Mouse (Mus musculus) thymus, postnatal 0 days (tissue): Measurements from ENCODE around the gene Irf2. TPM values are rescaled to one million over a fixed set of nuclear protein-coding genes. Genes with fewer than 3 reads are reported as not detected.
A peak's percentile ranks its signal among the peaks of the same experiment; 100 is the strongest.

Experiments used
- DNase-seq: peaks from one replicate; pipeline ENCODE4 v3.0.0-alpha.2; 2015; ENCODE audit warnings: low spot score
- polyA plus RNA-seq: library from polyadenylated mRNA; unstranded; fragments of >200 nt; fragmentation: Nextera tagmentation; extraction: Ambion mirVana; gene quantifications from 2 replicates; pipeline ENCODE4 v1.2.1, GENCODE M21; 2015

The Irf2 gene
- polyA plus RNA-seq, 1 experiment from 2014 or later: 57.8 TPM

DNA sequence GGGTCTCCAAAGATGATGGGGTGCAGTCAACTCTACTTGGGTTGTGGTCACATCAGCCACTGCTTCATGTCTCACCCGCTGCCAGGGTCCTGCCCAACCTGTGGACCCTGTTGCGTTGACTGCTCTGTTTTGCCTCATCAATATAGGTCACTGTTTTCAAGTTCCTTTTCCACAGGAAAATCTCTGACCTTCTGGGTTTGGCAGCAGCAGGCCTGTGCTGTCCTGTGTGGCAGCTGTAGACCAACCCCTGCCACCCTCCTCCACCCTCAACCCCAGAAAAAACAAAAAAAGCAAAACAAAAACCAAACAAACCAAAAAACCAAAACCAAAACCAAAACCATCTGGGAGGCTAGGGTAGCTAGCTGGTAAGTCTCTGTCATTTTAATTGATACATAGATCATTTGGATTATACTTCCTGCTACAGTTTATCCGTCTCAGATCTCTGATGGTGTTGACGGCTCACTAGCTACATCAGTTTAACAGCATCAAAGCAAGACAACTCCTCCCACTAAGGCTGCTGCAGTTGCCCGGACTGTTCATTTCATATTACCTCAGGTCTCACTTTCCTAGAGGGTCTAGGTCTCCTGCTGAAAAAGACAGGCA is 16.3 kb downstream of the Irf2 start:
- peak; percentile 24 for DNase-seq

- DNase-seq: no peak
Observed at GRCm38 (mm10) chr8:46757613-46758012, 18.1 kb downstream of the Irf2 start.

GRCm38 (mm10) chr8:46758131-46758530 is 18.6 kb downstream of the Irf2 start:
- DNase-seq: no peak

DNA sequence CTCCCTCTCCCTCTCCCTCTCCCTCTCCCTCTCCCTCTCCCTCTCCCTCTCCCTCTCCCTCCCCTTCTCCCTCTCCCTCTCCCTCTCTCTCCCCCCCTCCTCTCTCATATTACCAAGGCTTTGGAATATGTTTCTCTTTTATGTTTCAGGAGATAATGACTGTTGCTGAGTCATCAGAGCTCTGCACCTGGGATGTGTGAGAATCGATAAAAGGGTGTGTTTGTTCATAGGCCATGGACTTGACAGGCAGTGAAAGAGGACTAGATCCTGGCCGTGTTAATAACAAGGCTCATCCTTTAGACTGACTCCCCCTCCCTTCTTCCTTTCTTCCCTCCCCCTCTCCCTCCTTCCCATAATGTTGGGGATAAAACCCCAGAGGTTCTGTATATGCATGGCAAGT is 19.1 kb downstream of the Irf2 start:
- no peak for DNase-seq

GRCm38 (mm10) chr8:46759562-46759961 is 20.0 kb downstream of the Irf2 start:
- no peak for DNase-seq

DNA sequence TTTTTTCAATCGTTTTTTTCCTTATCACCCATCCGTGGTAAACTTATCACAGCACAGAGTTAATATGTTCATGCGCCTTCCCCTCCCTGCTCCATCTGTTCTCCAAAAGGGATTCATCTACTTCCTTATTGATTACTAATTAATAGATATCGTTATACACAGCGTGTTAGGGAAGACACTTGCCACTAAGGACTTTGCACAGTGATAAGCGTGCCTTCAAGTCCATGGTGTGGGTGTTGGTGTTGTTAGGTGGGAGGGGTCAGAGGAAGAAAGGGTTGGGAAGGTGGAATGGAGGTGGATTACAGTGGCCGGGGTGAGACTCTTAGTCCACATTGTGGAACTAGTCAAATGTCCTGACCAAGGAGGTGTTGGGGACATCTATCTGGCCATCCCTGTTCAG is 21.2 kb downstream of the Irf2 start:
- no peak for DNase-seq

DNA sequence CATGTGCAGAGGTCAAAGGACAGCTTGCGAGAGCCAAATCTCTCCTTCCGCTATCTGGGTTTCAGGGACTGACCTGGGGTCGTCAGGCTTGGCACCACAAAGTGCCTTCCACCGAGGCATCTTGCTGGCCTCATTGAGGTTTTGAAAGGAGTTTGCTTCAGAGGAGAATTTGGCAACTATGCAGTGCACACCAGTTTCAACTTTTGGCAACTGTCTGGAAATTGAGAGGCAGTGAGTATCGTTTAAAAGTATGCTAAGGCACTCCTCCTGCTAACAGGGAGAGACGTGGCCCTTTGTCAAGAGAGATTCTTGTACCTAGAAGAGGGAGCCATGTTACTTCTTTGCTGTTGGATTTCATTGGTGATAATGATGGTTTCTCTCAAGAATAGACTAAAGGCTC is 21.9 kb downstream of the Irf2 start:
- DNase-seq: no peak

- no peak for DNase-seq
Observed at GRCm38 (mm10) chr8:46769408-46770180, 30.1 kb downstream of the Irf2 start.

- no peak for DNase-seq
Observed at GRCm38 (mm10) chr8:46770905-46771516, 31.5 kb downstream of the Irf2 start.

DNA sequence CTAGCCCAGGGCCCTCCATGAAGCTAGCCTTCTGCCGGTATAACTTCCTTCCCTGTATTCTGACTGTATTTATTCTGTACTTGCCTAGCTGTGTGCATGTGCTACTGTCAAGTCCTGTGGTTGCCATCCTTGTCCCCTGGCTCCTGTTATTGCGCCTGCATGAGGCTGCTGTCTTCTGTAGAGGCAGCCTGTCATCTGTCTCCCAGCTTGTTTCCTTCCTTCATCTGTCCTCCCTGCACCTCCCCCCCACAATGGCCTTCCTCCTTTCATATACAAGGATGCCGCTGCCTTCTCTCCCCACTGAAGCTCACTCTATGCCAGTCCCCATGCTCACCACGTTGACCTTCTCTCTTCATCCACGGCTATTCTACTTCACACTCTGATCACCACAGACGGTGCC is 33.3 kb downstream of the Irf2 start:
- no peak for DNase-seq

GRCm38 (mm10) chr8:46777760-46778460 is 38.4 kb downstream of the Irf2 start:
- DNase-seq: no peak

DNA sequence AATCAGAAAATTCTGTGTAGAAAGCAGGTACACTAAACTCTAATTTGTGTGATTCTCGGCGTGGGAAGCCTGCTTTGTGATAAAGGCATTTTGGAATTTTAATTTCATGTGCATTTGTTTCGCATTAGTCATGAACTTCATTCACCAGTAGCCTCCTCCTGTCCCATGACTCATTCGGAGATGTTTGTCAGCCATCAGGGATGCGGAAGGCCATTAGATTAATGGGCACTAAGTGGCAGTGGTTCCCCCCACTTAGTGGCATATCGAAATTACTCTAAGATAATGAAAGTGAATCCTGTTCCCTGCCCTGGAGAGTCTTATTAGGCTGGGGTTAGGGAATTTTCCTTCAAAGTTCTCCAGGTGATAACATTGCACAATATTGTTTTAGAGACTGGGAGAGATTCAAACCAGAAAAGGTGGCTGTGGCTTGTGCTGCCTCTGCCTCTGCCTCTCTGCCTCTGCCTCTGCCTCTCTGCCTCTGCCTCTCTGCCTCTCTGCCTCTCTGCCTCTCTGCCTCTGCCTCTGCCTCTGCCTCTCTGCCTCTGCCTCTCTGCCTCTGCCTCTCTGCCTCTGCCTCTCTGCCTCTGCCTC is 41.6 kb downstream of the Irf2 start:
- no peak for DNase-seq

GRCm38 (mm10) chr8:46782254-46782653 is 42.7 kb downstream of the Irf2 start:
- no peak for DNase-seq

GRCm38 (mm10) chr8:46785070-46785469 is 45.5 kb downstream of the Irf2 start:
- DNase-seq: no peak

- DNase-seq: no peak
Observed at GRCm38 (mm10) chr8:46785926-46786325, 46.4 kb downstream of the Irf2 start.

DNA sequence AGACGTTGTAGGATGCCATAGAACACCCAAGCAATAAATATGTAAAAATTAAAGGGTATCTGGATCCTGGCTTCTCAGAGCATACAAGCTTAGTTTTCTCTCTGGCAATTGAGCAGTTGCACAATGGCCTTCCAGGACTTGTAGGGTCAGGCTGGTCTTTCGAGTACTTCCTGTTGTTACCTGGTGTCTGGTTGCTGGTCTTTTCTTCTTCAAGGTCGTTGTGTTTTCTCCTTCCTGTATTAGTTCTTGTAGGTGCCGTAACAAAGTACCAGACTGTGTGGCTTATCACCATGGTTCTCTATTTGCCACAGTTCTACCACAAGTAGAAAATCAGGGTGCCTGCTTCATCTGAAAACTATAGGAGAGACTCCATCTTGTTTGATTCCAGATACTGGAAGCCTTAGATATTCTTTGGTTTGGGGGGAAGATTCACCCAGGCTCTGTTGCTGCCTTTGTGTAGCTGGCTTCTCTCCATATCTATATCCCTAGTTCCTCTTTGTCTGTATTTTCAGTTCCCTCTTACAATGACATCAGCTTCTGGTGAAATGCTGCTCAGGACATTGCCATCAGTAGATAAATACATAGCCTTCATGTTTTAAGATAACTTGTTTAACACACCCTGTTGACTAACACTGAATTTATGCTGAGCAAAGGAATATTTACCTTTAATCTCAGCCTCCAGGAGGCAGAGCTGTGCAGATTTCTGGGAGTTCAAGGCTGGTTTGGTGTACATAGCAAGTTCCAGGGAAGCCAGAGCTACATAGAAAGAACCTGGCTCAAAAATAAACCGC is 49.8 kb downstream of the Irf2 start:
- DNase-seq: no peak

- DNase-seq: no peak
Observed at GRCm38 (mm10) chr8:46791664-46792371, 52.3 kb downstream of the Irf2 start.

- no peak for DNase-seq
Observed at GRCm38 (mm10) chr8:46792653-46793052, 53.1 kb downstream of the Irf2 start.

- DNase-seq: no peak
Observed at GRCm38 (mm10) chr8:46793248-46793647, 53.7 kb downstream of the Irf2 start.

- DNase-seq: no peak
Observed at GRCm38 (mm10) chr8:46794317-46794716, 54.8 kb downstream of the Irf2 start.
